Mouse (Mus musculus): Measurements from ENCODE around the gene 1500009C09Rik. TPM values are rescaled to one million over a fixed set of nuclear protein-coding genes. Genes with fewer than 3 reads are reported as not detected.

1500009C09Rik gene
- 0.25 and 0.44 TPM in 2 replicates for polyA plus RNA-seq (2015; fragmentation: Nextera tagmentation; extraction: Ambion mirVana)

DNA sequence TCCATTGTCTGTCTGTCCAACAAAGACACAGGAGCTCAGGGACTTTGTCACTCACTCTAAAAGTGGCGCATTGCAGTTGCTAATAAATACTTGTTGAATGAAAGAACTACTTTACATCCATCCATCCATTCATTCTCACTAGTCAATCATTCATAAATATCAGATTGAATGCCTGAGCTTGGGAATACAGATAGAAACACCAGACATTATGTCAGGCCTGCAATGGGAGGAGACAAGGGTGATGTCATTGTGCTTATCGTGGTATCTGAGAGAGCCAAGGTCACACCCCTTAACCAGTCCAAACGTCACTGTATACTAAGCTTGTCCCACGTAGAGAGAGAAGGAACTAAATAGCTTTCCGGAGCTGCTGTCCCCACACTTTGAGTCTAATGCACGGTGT is at the start of gene 1500009C09Rik:
1500009C09Rik (plus strand) TSS at position 301 of the 400 bp plus-strand sequence.

GRCm38 (mm10) chr15:82212752-82213063 is 39.5 kb upstream of the 1500009C09Rik start, which contains the start of gene Shisa8:
Gene Shisa8 (minus strand): TSS chr15:82212815.

DNA sequence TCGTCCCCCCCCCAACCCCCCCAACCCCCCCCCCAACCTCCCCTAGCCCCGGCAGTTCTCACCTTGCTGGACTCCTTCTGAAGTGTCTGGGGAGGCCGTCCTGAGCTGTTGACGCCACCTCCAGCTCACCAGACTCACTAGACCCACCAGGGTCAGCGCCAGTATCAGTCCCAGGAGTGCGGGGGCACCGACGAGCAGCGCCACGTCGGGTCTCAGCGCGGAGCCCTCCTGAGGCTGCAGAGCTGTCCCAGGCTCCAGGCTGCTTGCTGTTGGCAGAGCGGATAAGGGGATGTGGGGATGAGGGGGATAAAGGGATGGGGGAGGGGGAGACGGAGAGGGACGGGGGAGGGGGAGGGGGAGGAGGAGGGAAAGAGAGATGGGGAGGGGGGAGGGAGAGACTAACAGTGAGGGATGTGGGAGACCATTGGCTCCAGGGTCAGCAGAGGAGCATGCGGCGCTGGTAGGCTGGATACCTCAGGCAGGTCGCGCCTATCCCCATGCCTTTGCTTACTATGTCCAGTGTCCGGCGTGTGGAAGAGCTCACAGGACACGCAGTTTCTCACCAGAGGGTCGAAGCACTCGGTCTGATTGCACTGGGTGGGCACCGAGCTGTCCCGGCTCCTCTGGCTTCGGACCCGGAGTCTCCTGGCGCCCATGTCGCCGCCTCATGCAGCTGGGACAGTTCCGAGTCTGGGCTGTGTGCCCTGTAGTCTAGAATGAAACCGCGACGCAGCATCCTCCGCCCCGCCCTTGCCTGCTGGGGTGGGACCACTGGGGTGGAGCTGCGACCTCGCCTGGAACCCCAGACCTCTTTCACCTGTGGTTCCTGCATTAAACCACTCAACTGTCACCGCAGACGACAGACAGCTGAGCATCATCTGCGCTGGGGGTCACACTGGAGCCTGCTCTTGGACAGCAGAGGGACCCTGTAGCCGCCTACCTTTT is 28.3 kb upstream of the 1500009C09Rik start, which contains the start of gene Tnfrsf13c:
Tnfrsf13c (minus strand) TSS at position 713 of the 945 bp plus-strand sequence.

DNA sequence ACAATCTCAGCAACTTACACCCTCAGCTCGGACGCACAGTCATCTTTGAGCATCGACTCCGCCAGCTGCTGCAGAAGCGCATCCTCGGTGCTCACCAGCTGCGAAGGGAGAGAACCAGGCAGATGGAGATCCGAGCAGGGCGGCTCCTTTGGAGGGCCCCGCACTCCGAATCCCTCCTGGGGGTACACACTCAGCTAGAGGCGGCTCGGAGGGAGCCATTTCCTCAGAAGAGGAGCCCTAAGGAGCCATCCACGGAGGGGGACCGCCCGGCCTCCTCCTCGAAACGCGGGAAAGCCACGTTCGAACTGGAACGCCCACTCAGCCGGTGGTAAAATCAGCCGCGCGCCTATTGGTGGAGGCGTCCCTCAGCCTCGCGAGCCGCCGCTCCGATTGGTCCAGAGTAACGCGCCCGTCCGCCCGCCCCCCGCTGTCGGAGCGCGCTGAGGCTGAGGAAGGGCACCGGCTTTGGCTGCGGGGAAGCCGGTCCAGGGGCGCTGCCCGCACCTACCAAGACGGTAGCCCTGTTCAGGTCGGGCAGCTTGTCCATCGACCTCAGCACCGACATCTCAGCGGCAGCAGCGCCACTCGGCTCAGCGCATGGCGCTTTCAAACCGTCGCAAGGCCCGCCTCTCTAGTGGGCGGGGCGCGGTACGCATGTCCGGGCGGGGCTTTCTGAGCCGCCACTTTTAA is 7.9 kb upstream of the 1500009C09Rik start, which contains the start of gene Cenpm:
Cenpm (minus strand) TSS at position 634 of the 690 bp plus-strand sequence.

GRCm38 (mm10) chr15:82274593-82274926 is 22.4 kb downstream of the 1500009C09Rik start, which contains the start of gene Sept3:
Gene Sept3 (plus strand): TSS chr15:82274893.

GRCm38 (mm10) chr15:82298764-82299561 is 46.8 kb downstream of the 1500009C09Rik start, which contains the start of gene Wbp2nl:
Gene Wbp2nl (plus strand): TSS chr15:82298954.

Other genes starting within 250 kb of the 1500009C09Rik start
- gene Desi1, start 218.5 kb upstream of the 1500009C09Rik start, polyA plus RNA-seq (2015; fragmentation: Nextera tagmentation; extraction: Ambion mirVana) = 28.6 and 66.0 TPM in 2 replicates
- 171 and 189 TPM in 2 replicates for gene Snu13, start 204.8 kb upstream of the 1500009C09Rik start, polyA plus RNA-seq (2015; fragmentation: Nextera tagmentation; extraction: Ambion mirVana)
- not detected in 2 replicates for gene 4930407I10Rik, start 193.2 kb upstream of the 1500009C09Rik start, polyA plus RNA-seq (2015; fragmentation: Nextera tagmentation; extraction: Ambion mirVana)
- gene Mei1, start 182.4 kb upstream of the 1500009C09Rik start, polyA plus RNA-seq (2015; fragmentation: Nextera tagmentation; extraction: Ambion mirVana) = not detected in 2 replicates
- 5.3 and 5.7 TPM in 2 replicates for gene Ccdc134, start 124.5 kb upstream of the 1500009C09Rik start, polyA plus RNA-seq (2015; fragmentation: Nextera tagmentation; extraction: Ambion mirVana)
- 53.9 and 76.2 TPM in 2 replicates for gene Srebf2, start 105.2 kb upstream of the 1500009C09Rik start, polyA plus RNA-seq (2015; fragmentation: Nextera tagmentation; extraction: Ambion mirVana)
- gene Shisa8, start 39.6 kb upstream of the 1500009C09Rik start, polyA plus RNA-seq (2015; fragmentation: Nextera tagmentation; extraction: Ambion mirVana) = 0.25 and 0.27 TPM in 2 replicates
- 0.16 and 0.26 TPM in 2 replicates for gene Tnfrsf13c, start 28.0 kb upstream of the 1500009C09Rik start, polyA plus RNA-seq (2015; fragmentation: Nextera tagmentation; extraction: Ambion mirVana)
- 24.4 and 24.9 TPM in 2 replicates for gene Cenpm, start 7.6 kb upstream of the 1500009C09Rik start, polyA plus RNA-seq (2015; fragmentation: Nextera tagmentation; extraction: Ambion mirVana)
- gene Sept3, start 22.5 kb downstream of the 1500009C09Rik start, polyA plus RNA-seq (2015; fragmentation: Nextera tagmentation; extraction: Ambion mirVana) = 8.6 and 22.3 TPM in 2 replicates
- gene Wbp2nl, start 46.6 kb downstream of the 1500009C09Rik start, polyA plus RNA-seq (2015; fragmentation: Nextera tagmentation; extraction: Ambion mirVana) = 0.17 TPM in 1 of 2 replicates, not detected in the other
- gene Naga, start 86.5 kb downstream of the 1500009C09Rik start, polyA plus RNA-seq (2015; fragmentation: Nextera tagmentation; extraction: Ambion mirVana) = 52.3 and 72.5 TPM in 2 replicates
- 6.5 and 6.8 TPM in 2 replicates for gene Pheta2, start 86.5 kb downstream of the 1500009C09Rik start, polyA plus RNA-seq (2015; fragmentation: Nextera tagmentation; extraction: Ambion mirVana)
- 270 and 273 TPM in 2 replicates for gene Smdt1, start 86.6 kb downstream of the 1500009C09Rik start, polyA plus RNA-seq (2015; fragmentation: Nextera tagmentation; extraction: Ambion mirVana)
- 1,413 and 2,016 TPM in 2 replicates for gene Ndufa6, start 101.9 kb downstream of the 1500009C09Rik start, polyA plus RNA-seq (2015; fragmentation: Nextera tagmentation; extraction: Ambion mirVana)
- 29.6 and 38.1 TPM in 2 replicates for gene Cyp2d22, start 127.9 kb downstream of the 1500009C09Rik start, polyA plus RNA-seq (2015; fragmentation: Nextera tagmentation; extraction: Ambion mirVana)
- not detected in 2 replicates for gene Cyp2d11, start 141.6 kb downstream of the 1500009C09Rik start, polyA plus RNA-seq (2015; fragmentation: Nextera tagmentation; extraction: Ambion mirVana)
- 7.0 and 10.8 TPM in 2 replicates for gene Cyp2d10, start 154.8 kb downstream of the 1500009C09Rik start, polyA plus RNA-seq (2015; fragmentation: Nextera tagmentation; extraction: Ambion mirVana)
- gene Cyp2d9, start 181.0 kb downstream of the 1500009C09Rik start, polyA plus RNA-seq (2015; fragmentation: Nextera tagmentation; extraction: Ambion mirVana) = 5.7 and 8.7 TPM in 2 replicates

Data from adrenal gland, postnatal 0 days (tissue).